25 mouse cellular contexts compared by ENCODE assay signal in genomic region chr7:135848833-135849232, GRCm38 (mm10).
DNase-seq lines count a peak whose midpoint lies in the region; ATAC-seq lines count a peak whose summit lies in the region.
"Had no signal": no experiment of that assay in that cellular context is flagged by ENCODE, and none has a peak within 500 bp of the region (broad histone marks: within the 10 kb centered on the region; RNA-seq: fewer than 3 reads in every experiment).

No protein-coding gene starts in this region.

- H3K4me1 ChIP-seq in kidney, embryonic 15.5 days: peaks cover 32% of the 10 kb centered on the region
- H3K4me1 ChIP-seq in embryonic facial prominence, embryonic 12.5 days: peaks cover 36% of the 10 kb centered on the region
- peaks cover 58% of the 10 kb centered on the region for H3K4me1 ChIP-seq in limb, embryonic 10.5 days
- H3K4me1 ChIP-seq in midbrain, embryonic 15.5 days: peaks cover 31% of the 10 kb centered on the region
- H3K4me1 ChIP-seq: liver, embryonic 15.5 days had no signal

- WGBS in kidney, embryonic 15.5 days: 67% methylated on average over 5 of the region's 5 CpGs
- 74% methylated on average over 5 of the region's 5 CpGs for WGBS in embryonic facial prominence, embryonic 12.5 days
- WGBS in limb, embryonic 10.5 days: 74% methylated on average over 5 of the region's 5 CpGs
- 76% methylated on average over 5 of the region's 5 CpGs for WGBS in midbrain, embryonic 15.5 days

- ATAC-seq in kidney, embryonic 15.5 days (replicated peaks; ENCODE audit: low FRiP score): no peak
- ATAC-seq in embryonic facial prominence, embryonic 12.5 days (ENCODE audit: insufficient number of reproducible peaks, insufficient read depth, low FRiP score, low TSS enrichment): no peak
- peak; percentile 38 for ATAC-seq in megakaryocyte progenitor cell, adult 5-6 weeks (replicated peaks; ENCODE audit: poor library complexity)
- no peak for ATAC-seq in midbrain, embryonic 15.5 days (replicated peaks)
- ATAC-seq: activated CD4-positive, CD25-positive, alpha-beta regulatory T cell, adult 4 months; forebrain, embryonic 16.5 days; hindbrain, embryonic 16.5 days had no signal

- H3K36me3 ChIP-seq in kidney, embryonic 15.5 days: no peaks in the 10 kb centered on the region
- H3K36me3 ChIP-seq in embryonic facial prominence, embryonic 12.5 days: no peaks in the 10 kb centered on the region
- no peaks in the 10 kb centered on the region for H3K36me3 ChIP-seq in limb, embryonic 10.5 days
- no peaks in the 10 kb centered on the region for H3K36me3 ChIP-seq in midbrain, embryonic 15.5 days (replicated peaks)
- H3K36me3 ChIP-seq: heart, embryonic 15.5 days; liver, embryonic 15.5 days; lung, embryonic 15.5 days had no signal

- no peak for DNase-seq in kidney, postnatal 14 days
- no peak for DNase-seq in limb, embryonic 10.5 days (ENCODE audit: low spot score)
- DNase-seq in right cerebral cortex, postnatal 36 days (ENCODE audit: low spot score in 2 of 2): no peak
- no peak for DNase-seq in urinary bladder, postnatal 4 days (ENCODE audit: low spot score in 2 of 2)
- DNase-seq: adrenal gland, adult 8-10 months; cerebellum, adult 18-20 months; cerebellum, postnatal 14 days; gastrocnemius, postnatal 14 days; heart, postnatal 4 days; kidney, adult 11 months; layer of hippocampus, postnatal 36 days; liver; right cerebral cortex, postnatal 14 days had no signal

- no peak overlapping the region for H3K4me2 ChIP-seq in kidney, embryonic 15.5 days
- no peak overlapping the region for H3K4me2 ChIP-seq in embryonic facial prominence, embryonic 12.5 days (replicated peaks)
- no peak overlapping the region for H3K4me2 ChIP-seq in midbrain, embryonic 15.5 days
- H3K4me2 ChIP-seq: heart, embryonic 15.5 days; liver, embryonic 15.5 days; lung, embryonic 15.5 days; midbrain, embryonic 11.5 days had no signal

- H3K9me3 ChIP-seq in kidney, embryonic 15.5 days (replicated peaks): no peaks in the 10 kb centered on the region
- no peaks in the 10 kb centered on the region for H3K9me3 ChIP-seq in embryonic facial prominence, embryonic 12.5 days
- H3K9me3 ChIP-seq in limb, embryonic 10.5 days (replicated peaks): no peaks in the 10 kb centered on the region
- H3K9me3 ChIP-seq in midbrain, embryonic 15.5 days: no peaks in the 10 kb centered on the region
- H3K9me3 ChIP-seq: heart, embryonic 15.5 days; liver, embryonic 15.5 days; lung, embryonic 15.5 days had no signal

- no peak overlapping the region for H3K9ac ChIP-seq in kidney, embryonic 15.5 days
- H3K9ac ChIP-seq in embryonic facial prominence, embryonic 12.5 days: no peak overlapping the region
- H3K9ac ChIP-seq in midbrain, embryonic 15.5 days: no peak overlapping the region
- H3K9ac ChIP-seq: heart, embryonic 15.5 days; liver, embryonic 15.5 days; lung, embryonic 15.5 days had no signal

- H3K27ac ChIP-seq in kidney, embryonic 15.5 days: 0 out of 2 replicates have a peak overlapping the region, but pooled peaks have one; percentile 54
- H3K27ac ChIP-seq in embryonic facial prominence, embryonic 12.5 days: peak overlapping the region; percentile 69
- peak overlapping the region; percentile 59; the same call in 1 of the 2 replicates for H3K27ac ChIP-seq in limb, embryonic 10.5 days
- no peak overlapping the region for H3K27ac ChIP-seq in midbrain, embryonic 15.5 days
- H3K27ac ChIP-seq: heart, embryonic 15.5 days; liver, embryonic 15.5 days; lung, embryonic 15.5 days; macrophage had no signal

- H3K4me3 ChIP-seq in kidney, embryonic 15.5 days (replicated peaks): no peak overlapping the region
- no peak overlapping the region for H3K4me3 ChIP-seq in embryonic facial prominence, embryonic 12.5 days
- no peak overlapping the region for H3K4me3 ChIP-seq in limb, embryonic 10.5 days
- no peak overlapping the region for H3K4me3 ChIP-seq in midbrain, embryonic 15.5 days
- H3K4me3 ChIP-seq: heart, embryonic 15.5 days; liver, embryonic 15.5 days; lung, embryonic 15.5 days had no signal

- H3K27me3 ChIP-seq in kidney, embryonic 15.5 days: peaks cover 25% of the 10 kb centered on the region
- 0 out of 2 replicates have a peak, but pooled peaks cover 6% of the 10 kb centered on the region for H3K27me3 ChIP-seq in embryonic facial prominence, embryonic 12.5 days
- peaks cover 79% of the 10 kb centered on the region for H3K27me3 ChIP-seq in limb, embryonic 10.5 days (ENCODE audit: low read depth, poor library complexity, severe bottlenecking)
- H3K27me3 ChIP-seq in midbrain, embryonic 15.5 days (replicated peaks): 0 out of 2 replicates have a peak, but pooled peaks cover 10% of the 10 kb centered on the region
